Mouse (Mus musculus) forebrain, embryonic 12.5 days (tissue): Measurements from ENCODE around the gene Rps6ka1. TPM values are rescaled to one million over a fixed set of nuclear protein-coding genes. Genes with fewer than 3 reads are reported as not detected.
"Not testable (repeated sequence)": the region's sequence is repeated elsewhere in the genome, so short reads cannot be mapped to it uniquely, and the experiment has no call there.

Source experiments
- ATAC-seq: fragments of 200-750 bp; cut with Nextera tagmentation; 2 replicates; pipeline ENCODE4 v1.8.0; 2017; ENCODE audit warnings: moderate TSS enrichment; ENCODE audit not compliant: low FRiP score
- H3K27ac ChIP-seq: fragments of 300-500 bp; sonication (generic); 2 replicates; pipeline ENCODE4 v1.5.1; 2016; ENCODE audit warnings: mild to moderate bottlenecking
- H3K27me3 ChIP-seq: fragments of 300-500 bp; sonication (generic); 2 replicates; pipeline ENCODE4 v1.6.1; 2016; ENCODE audit warnings: mild to moderate bottlenecking
- H3K36me3 ChIP-seq: fragments of 300-500 bp; sonication (generic); replicated peaks from 2 replicates; pipeline ENCODE4 v1.6.1; 2016; ENCODE audit warnings: mild to moderate bottlenecking
- H3K4me1 ChIP-seq: fragments of 300-500 bp; sonication (generic); 2 replicates; pipeline ENCODE4 v1.6.1; 2016
- H3K4me2 ChIP-seq: fragments of 300-500 bp; sonication (generic); 2 replicates; pipeline ENCODE4 v1.6.1; 2016; ENCODE audit warnings: mild to moderate bottlenecking, moderate library complexity
- H3K4me3 ChIP-seq: fragments of 300-500 bp; sonication (generic); replicated peaks from 2 replicates; pipeline ENCODE4 v1.5.1; 2016; ENCODE audit warnings: mild to moderate bottlenecking
- H3K9ac ChIP-seq: fragments of 300-500 bp; sonication (generic); 2 replicates; pipeline ENCODE4 v1.6.1; 2016; ENCODE audit warnings: mild to moderate bottlenecking
- H3K9me3 ChIP-seq: fragments of 300-500 bp; sonication (generic); 2 replicates; pipeline ENCODE4 v1.6.1; 2016
- WGBS: fragments of 180-500 bp; shearing (Covaris S2); methylation state at CpG from one replicate; pipeline ENCODE4 v1.1.7; 2016; 5-methylcytosine and 5-hydroxymethylcytosine counted together
- polyA plus RNA-seq: library from polyadenylated mRNA; unstranded; fragments of >200 nt; fragmentation: Nextera tagmentation; extraction: Ambion mirVana; gene quantifications from 2 replicates; pipeline ENCODE4 v1.2.1, GENCODE M21; 2016

Rps6ka1 gene
- 22.6 and 26.0 TPM in 2 replicates for polyA plus RNA-seq

DNA sequence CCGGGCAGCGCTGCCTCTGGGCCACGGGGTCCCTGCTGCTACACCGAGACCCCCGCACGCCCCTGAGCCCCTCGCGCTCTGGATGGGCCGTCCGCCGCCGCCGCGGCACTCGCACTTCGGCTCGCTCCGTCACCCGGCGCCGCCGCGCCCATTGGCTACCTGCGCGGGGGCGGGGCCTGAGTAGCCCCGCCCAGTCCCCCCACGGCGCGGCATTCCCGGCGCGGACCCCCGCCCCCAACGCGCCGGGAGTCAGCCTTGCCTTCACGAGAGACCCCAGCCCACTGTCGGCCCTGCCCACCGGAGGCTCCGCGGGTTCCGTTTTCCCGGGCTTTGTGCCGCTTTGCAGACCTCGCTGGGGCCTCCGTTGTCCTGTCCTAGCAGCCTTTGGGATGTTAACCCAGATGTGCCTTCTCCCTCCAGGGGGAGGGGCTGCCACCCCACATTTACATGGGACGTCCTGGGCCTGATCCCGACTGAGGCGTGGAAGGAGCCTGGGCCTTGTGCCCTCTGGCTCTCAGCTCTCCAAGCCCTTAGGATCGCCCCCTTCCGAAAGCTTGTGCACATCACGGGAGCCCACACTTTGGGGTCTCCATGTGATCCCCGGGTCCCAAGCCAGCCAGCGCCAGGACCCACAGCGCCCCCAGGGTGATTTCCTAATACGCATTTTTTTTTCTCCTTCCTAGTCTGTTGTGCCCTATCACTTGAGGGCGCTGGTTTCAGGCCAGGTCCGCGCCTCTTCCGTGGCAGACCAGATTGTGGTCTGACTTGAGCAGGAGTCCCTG, at the start of gene Rps6ka1:
Rps6ka1 (minus strand) TSS at position 126 of the 782 bp plus-strand sequence.
- no peaks in the 10 kb centered on the region for H3K9me3 ChIP-seq
- ATAC-seq = peak; percentile 92
- 1% methylated on average over 48 of the region's 61 CpGs for WGBS
- H3K27me3 ChIP-seq = peaks cover 13% of the 10 kb centered on the region; the same call in 1 of the 2 replicates
- peak within 1 kb of the TSS; percentile 99 for H3K4me2 ChIP-seq
- no peaks in the 10 kb centered on the region for H3K36me3 ChIP-seq
- H3K27ac ChIP-seq = peak within 1 kb of the TSS; percentile 73
- peak within 1 kb of the TSS; percentile 78 for H3K4me3 ChIP-seq
- H3K4me1 ChIP-seq = peaks cover 17% of the 10 kb centered on the region
- peak within 1 kb of the TSS; percentile 85 for H3K9ac ChIP-seq

DNA sequence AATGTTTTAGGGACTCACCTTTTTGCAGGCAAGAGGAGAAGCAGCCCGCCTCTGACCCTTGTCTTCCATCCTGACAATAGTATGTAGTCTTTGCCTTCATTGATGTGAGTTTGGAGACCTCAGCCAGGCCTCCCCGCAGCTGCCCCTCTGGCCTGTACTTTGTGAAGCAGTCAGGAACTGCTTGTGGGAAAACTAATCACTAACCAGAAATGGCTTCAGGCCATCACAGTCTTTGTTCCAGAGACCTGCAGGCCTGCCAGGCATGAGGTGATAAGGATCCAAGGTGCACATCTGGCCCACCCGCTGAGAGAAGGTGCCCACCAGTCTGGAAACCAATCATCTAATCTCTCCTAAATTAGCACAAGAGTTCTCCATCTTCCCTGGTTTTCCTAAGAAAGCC, 44.2 kb upstream of the Rps6ka1 start:
- Histone ChIP-seq H3K9ac (no peak overlapping the region), H3K4me1 (peaks cover 3% of the 10 kb centered on the region; the same call in 1 of the 2 replicates), H3K27me3 (no peaks in the 10 kb centered on the region), H3K27ac (no peak overlapping the region), H3K4me2 (no peak overlapping the region), H3K36me3 (no peaks in the 10 kb centered on the region), H3K4me3 (no peak overlapping the region), H3K9me3 (no peaks in the 10 kb centered on the region)
- ATAC-seq = no peak
- 74% methylated on average over 3 of the region's 3 CpGs for WGBS

DNA sequence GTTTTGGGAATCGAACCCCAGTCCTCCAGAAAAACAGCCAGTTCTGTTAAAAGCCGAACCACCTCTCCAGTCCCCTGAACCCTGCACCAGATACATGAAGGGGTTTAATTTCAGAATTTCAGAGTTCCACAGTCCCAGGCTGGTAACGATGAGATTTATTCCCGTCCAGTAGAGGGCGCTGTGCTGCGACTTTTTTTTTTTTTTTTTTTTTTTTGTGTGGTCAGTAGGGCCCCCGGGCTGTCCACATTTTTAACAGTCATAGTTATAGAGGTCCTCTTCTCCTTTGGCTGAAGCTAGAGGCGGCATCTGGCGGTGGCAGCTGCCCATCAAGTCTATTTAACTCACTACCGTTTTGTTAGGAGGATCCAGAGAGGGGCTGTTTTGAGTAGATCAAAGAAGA, 43.8 kb upstream of the Rps6ka1 start:
- Histone ChIP-seq H3K9ac (no peak overlapping the region), H3K4me3 (no peak overlapping the region), H3K27ac (no peak overlapping the region), H3K36me3 (no peaks in the 10 kb centered on the region), H3K9me3 (no peaks in the 10 kb centered on the region), H3K27me3 (no peaks in the 10 kb centered on the region), H3K4me1 (peaks cover 3% of the 10 kb centered on the region; the same call in 1 of the 2 replicates), H3K4me2 (no peak overlapping the region)
- no peak for ATAC-seq
- WGBS = 14% methylated on average over 10 of the region's 10 CpGs

DNA sequence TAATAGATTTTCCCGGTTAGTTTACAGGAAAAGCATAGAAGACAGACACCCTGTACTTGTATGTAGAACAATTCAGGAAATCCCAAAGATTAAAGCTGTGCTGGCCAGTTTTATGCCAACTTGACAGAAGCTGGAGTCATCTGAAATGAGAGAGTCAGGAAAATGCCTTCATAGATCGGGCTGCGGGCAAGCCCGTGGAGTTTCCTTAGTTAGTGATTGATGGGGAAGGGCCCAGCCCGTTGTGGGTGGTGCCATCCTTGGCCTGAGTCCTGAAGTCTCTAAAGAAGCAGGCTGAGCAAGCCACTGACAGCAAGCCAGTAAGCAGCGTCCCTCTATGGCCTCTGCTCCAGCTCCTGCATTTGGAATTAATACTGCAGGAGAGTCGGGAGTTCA, 41.7 kb upstream of the Rps6ka1 start:
- H3K9ac ChIP-seq = no peak overlapping the region
- whole genome bisulfite sequencing = 57% methylated on average over 7 of the region's 7 CpGs
- H3K4me3 ChIP-seq = no peak overlapping the region
- ATAC-seq = no peak
- no peaks in the 10 kb centered on the region for H3K36me3 ChIP-seq
- no peaks in the 10 kb centered on the region for H3K9me3 ChIP-seq
- no peaks in the 10 kb centered on the region for H3K27me3 ChIP-seq
- peaks cover 3% of the 10 kb centered on the region; the same call in 1 of the 2 replicates for H3K4me1 ChIP-seq
- no peak overlapping the region for H3K4me2 ChIP-seq
- H3K27ac ChIP-seq = no peak overlapping the region

DNA sequence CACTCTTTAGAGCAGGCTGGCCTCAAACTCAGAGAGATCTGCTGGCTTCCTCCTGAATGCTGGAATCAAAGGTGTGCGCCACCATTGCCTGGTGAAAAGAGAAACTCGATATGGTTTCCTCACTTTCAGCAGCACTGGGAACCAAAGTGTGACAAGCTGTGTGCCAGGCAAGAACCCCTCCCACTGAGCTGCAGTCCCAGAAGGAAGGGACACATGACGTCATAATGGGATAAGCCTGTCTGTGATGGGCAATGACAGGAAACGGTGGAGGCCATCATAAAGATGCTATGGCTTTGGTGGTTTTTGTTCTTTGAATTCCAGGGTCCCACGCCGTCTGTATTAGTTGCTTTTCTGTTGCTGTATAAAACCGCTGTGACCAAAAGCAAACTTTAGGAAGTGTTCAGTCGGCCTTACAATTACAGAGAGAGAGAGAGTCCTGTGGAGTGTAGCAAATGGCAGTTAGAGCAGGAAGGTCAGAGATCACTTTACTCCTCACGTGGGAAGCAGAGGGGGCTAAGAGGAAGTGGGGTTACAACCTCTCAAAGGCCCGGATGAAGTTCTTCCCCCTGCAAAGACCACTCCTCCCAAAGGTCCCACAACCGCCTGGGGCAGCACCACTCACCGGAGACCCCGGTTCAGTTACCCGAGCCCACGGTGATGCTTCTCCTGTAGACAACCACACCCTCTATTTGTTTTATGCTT, 41.1 kb upstream of the Rps6ka1 start:
- Histone ChIP-seq H3K9me3 (no peaks in the 10 kb centered on the region), H3K27ac (no peak overlapping the region), H3K4me2 (no peak overlapping the region), H3K4me3 (no peak overlapping the region), H3K4me1 (peaks cover 3% of the 10 kb centered on the region; the same call in 1 of the 2 replicates), H3K36me3 (no peaks in the 10 kb centered on the region), H3K27me3 (no peaks in the 10 kb centered on the region), H3K9ac (no peak overlapping the region)
- WGBS = 73% methylated on average over 15 of the region's 15 CpGs
- no peak for ATAC-seq

DNA sequence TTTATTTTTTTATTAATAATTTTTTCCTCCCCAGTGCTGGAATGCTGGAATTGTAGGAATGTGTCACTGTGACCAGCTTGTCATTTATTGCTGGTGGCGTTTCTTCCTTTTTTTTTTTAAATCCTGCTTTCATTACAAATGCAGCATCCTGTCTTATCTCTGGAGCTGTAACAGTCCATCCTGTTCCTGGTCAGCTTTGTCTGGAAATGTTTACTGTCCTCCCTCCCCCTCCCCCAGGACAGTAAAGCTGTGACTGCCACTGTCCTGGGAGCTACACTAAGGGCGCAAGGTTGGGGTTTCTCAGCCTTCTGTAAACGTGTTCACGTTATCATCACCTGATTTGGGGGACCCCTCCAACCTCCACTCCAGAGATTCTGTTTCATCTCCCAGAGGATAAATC, 37.6 kb upstream of the Rps6ka1 start:
- no peak overlapping the region for H3K9ac ChIP-seq
- no peaks in the 10 kb centered on the region for H3K36me3 ChIP-seq
- no peak overlapping the region for H3K4me2 ChIP-seq
- no peak overlapping the region for H3K27ac ChIP-seq
- H3K27me3 ChIP-seq = no peaks in the 10 kb centered on the region
- ATAC-seq = no peak
- H3K4me3 ChIP-seq = no peak overlapping the region
- peaks cover 3% of the 10 kb centered on the region; the same call in 1 of the 2 replicates for H3K4me1 ChIP-seq
- WGBS = 77% methylated on average over 4 of the region's 4 CpGs
- H3K9me3 ChIP-seq = no peaks in the 10 kb centered on the region

DNA sequence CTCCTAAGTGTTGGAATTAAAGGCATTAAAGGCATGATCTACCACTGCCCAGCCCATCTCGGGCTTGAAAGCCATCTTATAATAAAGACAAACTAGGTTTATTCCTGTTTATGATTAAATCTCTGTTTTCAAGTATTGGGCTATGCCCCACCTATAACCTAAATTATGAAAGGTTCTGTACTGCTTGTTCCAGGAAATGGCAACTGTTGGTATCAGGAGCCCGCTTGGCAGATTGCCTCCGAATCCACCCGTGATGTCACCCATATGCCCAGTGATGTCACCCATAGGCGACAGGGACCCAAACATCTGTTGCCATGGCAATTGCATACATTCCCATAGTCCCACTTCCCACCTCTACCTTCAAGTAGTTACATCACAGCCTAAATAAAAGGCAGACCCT, 36.1 kb upstream of the Rps6ka1 start:
- Histone ChIP-seq H3K36me3 (no peaks in the 10 kb centered on the region), H3K4me1 (peaks cover 3% of the 10 kb centered on the region; the same call in 1 of the 2 replicates)

DNA sequence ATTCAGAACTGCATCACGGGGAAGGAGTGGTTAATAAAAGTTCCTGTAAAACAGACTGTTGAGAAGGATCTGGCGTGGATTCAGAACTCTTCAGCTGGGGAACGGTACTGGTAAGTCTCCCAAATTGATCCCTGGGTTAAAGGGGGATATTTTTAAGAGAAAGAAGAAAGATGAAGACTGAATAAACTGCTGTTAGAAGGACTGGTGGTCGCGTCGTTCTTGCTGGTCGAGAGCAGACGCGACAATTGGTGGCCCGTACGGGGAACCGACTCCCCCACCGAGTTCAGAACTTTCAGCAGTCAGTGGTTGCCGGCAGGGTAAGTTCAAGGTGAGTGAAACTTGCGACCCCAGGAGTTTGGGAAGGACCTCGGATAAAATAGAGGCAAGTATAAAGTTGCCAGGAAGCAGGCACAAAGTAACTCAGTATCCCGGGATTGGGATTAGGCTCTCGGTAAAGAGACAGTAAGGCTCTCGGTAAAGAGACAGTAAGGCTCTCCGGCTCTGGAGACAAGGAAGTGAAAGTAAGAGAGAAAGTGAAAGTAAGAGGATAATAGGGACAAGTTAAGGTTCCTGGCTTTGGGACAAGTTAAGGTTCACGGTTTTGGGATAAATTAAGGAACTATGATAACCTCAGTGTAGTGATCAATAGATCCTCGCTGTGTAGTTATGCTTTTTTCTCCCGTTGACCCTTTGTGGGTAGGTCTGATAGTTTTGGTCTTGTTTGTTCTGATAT, 30.7 kb upstream of the Rps6ka1 start:
- 88% methylated on average over 21 of the region's 23 CpGs for WGBS

More for the DNA sequence above, 36.1 kb upstream of the Rps6ka1 start:
- Histone ChIP-seq H3K4me2 (no peak overlapping the region), H3K4me3 (no peak overlapping the region), H3K27ac (no peak overlapping the region), H3K9ac (no peak overlapping the region), H3K9me3 (no peaks in the 10 kb centered on the region), H3K27me3 (no peaks in the 10 kb centered on the region)
- 94% methylated on average over 5 of the region's 5 CpGs for WGBS
- no peak for ATAC-seq

DNA sequence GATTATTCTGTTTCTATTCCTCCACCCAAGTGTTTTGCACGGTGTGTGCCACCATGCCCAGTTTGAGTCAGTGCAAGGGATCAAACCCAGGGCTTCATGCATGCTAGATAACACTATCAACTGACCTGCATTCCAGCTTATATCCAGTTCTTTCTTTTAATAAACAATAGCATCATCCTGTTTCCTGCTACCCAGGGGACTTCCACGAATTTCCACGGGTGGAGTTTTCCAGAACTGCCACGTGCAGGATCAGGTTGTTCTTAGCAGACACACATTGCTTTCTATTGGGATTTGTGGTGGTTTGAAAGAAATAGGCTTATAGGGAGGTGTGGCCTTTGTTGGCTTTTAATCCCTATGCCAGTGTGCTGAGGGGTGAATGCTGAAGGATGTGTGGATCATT, 24.4 kb upstream of the Rps6ka1 start:
- Histone ChIP-seq H3K4me2 (no peak overlapping the region), H3K27ac (no peak overlapping the region), H3K9ac (no peak overlapping the region), H3K4me1 (peaks cover 19% of the 10 kb centered on the region), H3K27me3 (no peaks in the 10 kb centered on the region), H3K4me3 (no peak overlapping the region), H3K36me3 (no peaks in the 10 kb centered on the region), H3K9me3 (no peaks in the 10 kb centered on the region)
- 74% methylated on average over 4 of the region's 4 CpGs for WGBS
- no peak for ATAC-seq

More for the DNA sequence above, 30.7 kb upstream of the Rps6ka1 start:
- not testable (repeated sequence) for H3K9ac ChIP-seq, ATAC-seq, H3K9me3 ChIP-seq, H3K36me3 ChIP-seq, H3K27me3 ChIP-seq, H3K4me1 ChIP-seq, H3K4me3 ChIP-seq, H3K4me2 ChIP-seq, H3K27ac ChIP-seq

DNA sequence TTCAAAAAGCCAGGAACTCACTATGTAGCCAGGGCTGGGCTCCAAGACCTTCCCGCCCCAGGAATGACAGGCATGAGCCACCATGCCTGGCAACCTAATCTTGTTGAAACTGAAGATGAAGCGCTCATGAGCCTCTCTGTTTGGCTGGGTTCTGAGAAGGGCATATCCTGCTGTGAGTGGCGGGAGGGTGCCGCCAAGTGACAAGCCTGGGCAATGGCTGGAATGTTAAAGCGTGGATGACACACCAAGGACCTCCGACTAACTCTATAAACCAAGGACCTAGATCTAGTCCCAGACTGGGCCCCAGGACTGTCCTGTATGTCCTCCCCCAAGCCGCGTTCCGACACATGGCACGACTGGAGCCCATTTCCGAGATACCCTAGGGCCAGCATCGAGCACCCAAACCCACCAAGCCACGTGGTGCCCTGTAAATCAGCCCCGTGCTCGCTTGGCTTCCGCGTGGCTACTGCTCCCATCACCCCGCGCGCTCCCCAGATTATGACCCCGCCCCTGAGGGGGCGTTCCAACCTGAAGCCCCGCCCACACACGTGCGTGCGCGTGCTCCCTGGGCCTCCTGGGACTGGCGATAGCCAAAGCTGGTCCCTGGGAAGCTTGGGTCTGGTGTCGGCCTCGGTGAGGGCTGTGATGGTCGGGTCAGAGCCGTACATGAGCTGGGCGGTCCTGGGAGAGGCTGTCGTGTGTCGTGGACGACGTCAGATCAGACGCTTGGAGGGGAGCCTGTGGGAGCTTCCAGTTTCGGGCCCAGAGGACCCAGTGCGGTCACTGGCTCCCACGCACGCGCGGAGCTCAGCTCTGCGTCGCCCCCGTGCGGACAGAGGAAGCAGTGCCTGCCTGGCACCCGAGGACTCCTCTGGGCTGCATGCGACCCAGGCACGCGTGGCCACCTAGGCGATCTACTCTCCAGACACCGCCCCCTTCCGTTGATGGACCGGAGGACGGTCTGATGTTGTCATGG, 22.9 kb upstream of the Rps6ka1 start:
- WGBS = under 1% methylated on average over 57 of the region's 57 CpGs
- Histone ChIP-seq H3K9me3 (no peaks in the 10 kb centered on the region), H3K36me3 (no peaks in the 10 kb centered on the region), H3K27ac (peak overlapping the region; percentile 89), H3K9ac (peak overlapping the region; percentile 59; the same call in 1 of the 2 replicates), H3K27me3 (no peaks in the 10 kb centered on the region), H3K4me2 (peak overlapping the region; percentile 77), H3K4me1 (peaks cover 19% of the 10 kb centered on the region), H3K4me3 (peak overlapping the region; percentile 57)
- peak; percentile 97 for ATAC-seq

DNA sequence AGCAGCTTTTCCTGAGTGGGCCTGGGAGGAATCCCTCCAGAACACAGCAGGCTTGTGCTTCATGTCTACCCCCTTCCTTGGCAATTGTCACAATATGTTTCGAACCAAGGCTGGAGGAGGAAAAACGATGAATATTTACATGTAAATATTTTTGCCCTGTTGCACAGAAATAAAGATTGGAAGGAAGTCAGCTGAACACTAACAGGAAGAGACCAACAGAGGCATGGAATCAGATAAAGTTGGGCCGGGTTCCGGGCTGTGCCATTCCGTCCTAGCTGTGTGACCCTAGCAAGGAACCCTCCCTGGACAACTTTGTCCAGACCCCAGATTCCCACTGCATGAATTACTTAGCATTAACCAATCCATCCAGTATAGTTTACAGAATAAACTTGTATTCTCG, 20.5 kb upstream of the Rps6ka1 start:
- WGBS = 92% methylated on average over 6 of the region's 6 CpGs
- no peak overlapping the region for H3K27ac ChIP-seq
- no peak overlapping the region for H3K4me2 ChIP-seq
- peaks cover 19% of the 10 kb centered on the region for H3K4me1 ChIP-seq
- H3K4me3 ChIP-seq = no peak overlapping the region
- no peaks in the 10 kb centered on the region for H3K36me3 ChIP-seq
- no peak overlapping the region for H3K9ac ChIP-seq
- no peaks in the 10 kb centered on the region for H3K27me3 ChIP-seq
- no peaks in the 10 kb centered on the region for H3K9me3 ChIP-seq
- ATAC-seq = no peak
